Mouse (Mus musculus): ENCODE data around the gene Mlf1. TPM values are rescaled to one million over a fixed set of nuclear protein-coding genes. Genes with fewer than 3 reads are reported as not detected.

Gene Mlf1
- 44.7 and 51.8 TPM in 2 replicates for polyA plus RNA-seq (2015; fragmentation: Nextera tagmentation; extraction: Ambion mirVana)

DNA sequence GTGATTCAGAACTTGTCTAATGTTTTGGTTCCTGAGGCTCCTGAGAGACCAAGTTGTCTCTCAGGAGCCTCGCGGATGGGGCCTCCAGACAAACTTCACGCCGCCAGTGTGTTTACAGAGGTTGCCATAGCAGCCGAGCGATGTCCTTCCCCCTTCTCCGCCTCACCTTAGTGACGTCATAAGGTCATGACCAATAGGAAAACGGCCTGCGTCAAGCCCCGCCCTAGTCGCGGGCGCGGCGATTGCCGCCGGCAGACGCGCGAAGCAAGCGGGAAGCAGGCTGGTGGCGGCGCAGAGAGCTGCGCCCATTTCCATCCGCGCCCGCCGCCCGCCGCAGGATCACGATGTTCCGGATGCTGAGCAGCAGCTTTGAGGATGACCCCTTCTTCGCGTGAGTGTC lies at the start of gene Mlf1:
Gene Mlf1, plus strand, starts transcription at position 226 of the 400 bp plus-strand sequence.
- H3K9ac ChIP-seq (ENCODE audit: low read length): peak within 1 kb of the TSS; percentile 53
- H3K4me2 ChIP-seq (ENCODE audit: low read depth, low read length): peak within 1 kb of the TSS; percentile 74
- H3K36me3 ChIP-seq (ENCODE audit: control insufficient read depth, insufficient read depth, low read length): no peaks in the 10 kb centered on the region
- 0% methylated on average over 35 of the region's 35 CpGs for WGBS
- no peaks in the 10 kb centered on the region for H3K4me1 ChIP-seq (replicated peaks; ENCODE audit: control insufficient read depth, insufficient read depth, low read length)
- ATAC-seq (ENCODE audit: low read depth): peak; percentile 99
- no peaks in the 10 kb centered on the region for H3K9me3 ChIP-seq (ENCODE audit: control insufficient read depth, low read length)
- H3K4me3 ChIP-seq (ENCODE audit: low read length): peak within 1 kb of the TSS; percentile 56
- peaks cover 6% of the 10 kb centered on the region for H3K27me3 ChIP-seq (ENCODE audit: control insufficient read depth, insufficient read depth, low read depth, low read length)
- H3K27ac ChIP-seq (ENCODE audit: low read length): no peak within 1 kb of the TSS

DNA sequence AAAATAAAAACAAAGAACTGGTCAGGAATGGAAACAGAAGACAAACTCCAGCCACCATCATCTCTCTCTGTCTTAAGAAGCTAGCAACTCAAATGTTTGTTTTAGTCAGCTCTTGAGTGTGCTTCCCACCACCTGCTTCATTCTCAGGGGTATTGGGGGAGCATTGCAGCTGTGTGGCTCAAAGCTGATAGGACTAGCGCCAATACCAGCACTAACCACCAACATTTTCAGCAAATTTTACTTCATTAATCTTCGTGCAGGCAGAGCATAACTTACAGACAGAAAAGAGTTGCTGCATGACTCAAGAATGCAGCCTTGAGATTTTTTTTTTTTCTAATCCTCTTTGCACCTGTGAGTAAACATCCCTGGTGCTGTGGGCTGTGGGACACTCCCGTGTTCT lies 34.3 kb upstream of the Mlf1 start:
- Histone ChIP-seq H3K4me3 (ENCODE audit: low read length) (no peak overlapping the region), H3K9me3 (ENCODE audit: control insufficient read depth, low read length) (no peaks in the 10 kb centered on the region), H3K4me1 (replicated peaks; ENCODE audit: control insufficient read depth, insufficient read depth, low read length) (no peaks in the 10 kb centered on the region), H3K9ac (ENCODE audit: low read length) (no peak overlapping the region), H3K36me3 (ENCODE audit: control insufficient read depth, insufficient read depth, low read length) (no peaks in the 10 kb centered on the region), H3K4me2 (ENCODE audit: low read depth, low read length) (no peak overlapping the region), H3K27ac (ENCODE audit: low read length) (no peak overlapping the region), H3K27me3 (ENCODE audit: control insufficient read depth, insufficient read depth, low read depth, low read length) (no peaks in the 10 kb centered on the region)
- no peak for ATAC-seq (ENCODE audit: low read depth)
- WGBS: 34% methylated on average over 3 of the region's 3 CpGs

DNA sequence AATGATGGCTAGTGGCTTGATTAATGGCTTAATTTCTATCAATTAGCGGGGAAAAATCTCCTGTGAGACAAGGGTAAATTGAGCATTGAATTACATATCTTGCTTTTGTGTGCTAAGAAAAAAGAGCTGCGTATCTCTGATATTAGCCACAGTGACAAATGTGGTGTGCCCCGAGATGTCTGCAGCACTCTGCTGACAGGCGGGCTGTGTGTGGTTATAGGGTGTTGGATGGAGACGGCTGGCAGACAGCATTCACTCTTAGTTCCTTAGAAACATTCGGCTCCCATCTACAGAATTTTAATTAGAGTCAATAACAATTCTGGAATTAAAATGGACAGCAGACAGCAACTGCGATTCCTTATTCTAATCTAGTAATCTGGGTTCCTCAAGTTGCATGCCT lies 33.0 kb upstream of the Mlf1 start:
- no peak overlapping the region for H3K4me2 ChIP-seq (ENCODE audit: low read depth, low read length)
- H3K4me1 ChIP-seq (replicated peaks; ENCODE audit: control insufficient read depth, insufficient read depth, low read length): no peaks in the 10 kb centered on the region
- H3K9me3 ChIP-seq (ENCODE audit: control insufficient read depth, low read length): no peaks in the 10 kb centered on the region
- H3K9ac ChIP-seq (ENCODE audit: low read length): no peak overlapping the region
- no peaks in the 10 kb centered on the region for H3K27me3 ChIP-seq (ENCODE audit: control insufficient read depth, insufficient read depth, low read depth, low read length)
- no peaks in the 10 kb centered on the region for H3K36me3 ChIP-seq (ENCODE audit: control insufficient read depth, insufficient read depth, low read length)
- ATAC-seq (ENCODE audit: low read depth): no peak
- 66% methylated on average over 7 of the region's 7 CpGs for WGBS
- H3K4me3 ChIP-seq (ENCODE audit: low read length): no peak overlapping the region
- H3K27ac ChIP-seq (ENCODE audit: low read length): no peak overlapping the region

DNA sequence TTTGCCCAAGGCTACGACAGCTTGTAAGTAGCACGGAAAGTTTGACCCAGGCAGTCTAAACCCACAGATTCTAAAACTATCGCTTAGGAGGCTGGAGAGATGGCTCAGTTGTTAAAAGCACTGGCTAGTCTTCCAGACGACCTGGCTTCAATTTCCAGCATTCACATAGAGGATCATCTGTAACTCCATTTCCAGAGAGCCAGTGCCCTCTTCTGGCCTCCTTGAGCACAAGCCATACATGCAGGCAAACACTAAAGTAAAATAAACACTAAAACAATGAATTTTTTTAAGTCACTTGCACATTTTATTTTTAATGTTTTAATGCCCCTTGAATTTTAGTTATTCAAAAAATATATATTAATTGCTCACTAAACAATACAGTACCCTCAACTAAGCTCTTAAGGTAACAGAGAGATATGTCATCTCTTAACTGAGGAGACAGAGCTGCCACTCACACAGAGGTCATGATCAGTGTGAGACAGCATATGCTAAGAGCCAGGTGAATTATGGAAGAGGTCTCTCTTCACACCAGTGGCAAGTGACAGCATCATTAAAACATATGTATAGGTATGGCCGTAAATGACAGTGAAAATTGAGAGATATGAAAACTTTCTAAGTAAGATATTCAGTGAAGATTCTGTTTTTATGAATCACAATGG lies 30.8 kb upstream of the Mlf1 start:
- Histone ChIP-seq H3K9ac (ENCODE audit: low read length) (no peak overlapping the region), H3K4me3 (ENCODE audit: low read length) (no peak overlapping the region), H3K9me3 (ENCODE audit: control insufficient read depth, low read length) (no peaks in the 10 kb centered on the region), H3K27me3 (ENCODE audit: control insufficient read depth, insufficient read depth, low read depth, low read length) (no peaks in the 10 kb centered on the region), H3K4me1 (replicated peaks; ENCODE audit: control insufficient read depth, insufficient read depth, low read length) (no peaks in the 10 kb centered on the region), H3K36me3 (ENCODE audit: control insufficient read depth, insufficient read depth, low read length) (no peaks in the 10 kb centered on the region), H3K27ac (ENCODE audit: low read length) (no peak overlapping the region), H3K4me2 (ENCODE audit: low read depth, low read length) (no peak overlapping the region)
- 57% methylated on average over 5 of the region's 5 CpGs for WGBS
- no peak for ATAC-seq (ENCODE audit: low read depth)

DNA sequence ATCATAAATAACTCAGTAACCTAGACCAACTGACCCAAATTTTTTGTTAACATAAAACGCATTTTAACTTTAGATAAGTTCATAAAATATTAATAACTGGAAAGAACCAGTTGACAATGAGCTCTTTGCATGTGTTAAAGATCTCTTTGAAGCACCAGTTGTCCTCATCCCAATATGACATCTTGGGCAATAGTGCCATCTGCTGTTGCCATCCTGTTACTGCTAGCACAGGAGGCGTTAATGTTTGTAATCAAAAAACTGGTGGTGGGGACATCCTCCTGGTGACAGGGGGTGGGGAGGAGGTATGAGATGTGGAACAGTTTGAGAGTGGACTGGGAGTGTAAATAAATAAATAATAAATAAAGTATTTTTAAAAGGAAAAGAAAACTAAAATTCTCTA lies 29.3 kb upstream of the Mlf1 start:
- H3K4me2 ChIP-seq (ENCODE audit: low read depth, low read length): no peak overlapping the region
- no peak overlapping the region for H3K27ac ChIP-seq (ENCODE audit: low read length)
- no peak overlapping the region for H3K4me3 ChIP-seq (ENCODE audit: low read length)
- no peaks in the 10 kb centered on the region for H3K4me1 ChIP-seq (replicated peaks; ENCODE audit: control insufficient read depth, insufficient read depth, low read length)
- H3K27me3 ChIP-seq (ENCODE audit: control insufficient read depth, insufficient read depth, low read depth, low read length): no peaks in the 10 kb centered on the region
- WGBS: 4% methylated on average over 2 of the region's 2 CpGs
- H3K9ac ChIP-seq (ENCODE audit: low read length): no peak overlapping the region
- no peaks in the 10 kb centered on the region for H3K9me3 ChIP-seq (ENCODE audit: control insufficient read depth, low read length)
- ATAC-seq (ENCODE audit: low read depth): no peak
- H3K36me3 ChIP-seq (ENCODE audit: control insufficient read depth, insufficient read depth, low read length): no peaks in the 10 kb centered on the region

DNA sequence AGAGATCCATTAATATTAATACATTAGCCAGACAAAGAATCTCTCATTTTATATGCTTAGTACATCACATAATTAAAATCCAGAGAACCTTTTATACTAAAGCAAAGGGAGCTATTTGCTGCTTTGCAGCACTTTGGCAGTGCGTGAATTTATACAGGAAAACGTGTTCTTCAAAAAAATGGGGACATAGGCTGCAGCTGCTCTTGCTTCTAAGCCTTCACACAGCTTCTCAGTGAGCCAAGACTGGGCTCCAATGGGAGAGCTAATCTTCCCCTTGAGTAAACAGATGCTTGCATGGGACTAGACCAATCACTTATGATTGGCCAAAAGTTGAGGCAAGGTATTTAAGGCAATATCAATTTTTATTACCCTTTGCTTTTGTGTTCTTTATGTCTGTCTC lies 27.2 kb upstream of the Mlf1 start:
- Histone ChIP-seq H3K9me3 (ENCODE audit: control insufficient read depth, low read length) (no peaks in the 10 kb centered on the region), H3K4me1 (replicated peaks; ENCODE audit: control insufficient read depth, insufficient read depth, low read length) (no peaks in the 10 kb centered on the region), H3K4me2 (ENCODE audit: low read depth, low read length) (no peak overlapping the region), H3K4me3 (ENCODE audit: low read length) (no peak overlapping the region), H3K9ac (ENCODE audit: low read length) (no peak overlapping the region), H3K27me3 (ENCODE audit: control insufficient read depth, insufficient read depth, low read depth, low read length) (no peaks in the 10 kb centered on the region), H3K36me3 (ENCODE audit: control insufficient read depth, insufficient read depth, low read length) (no peaks in the 10 kb centered on the region), H3K27ac (ENCODE audit: low read length) (no peak overlapping the region)
- WGBS: 68% methylated on average over 2 of the region's 2 CpGs
- ATAC-seq (ENCODE audit: low read depth): no peak

DNA sequence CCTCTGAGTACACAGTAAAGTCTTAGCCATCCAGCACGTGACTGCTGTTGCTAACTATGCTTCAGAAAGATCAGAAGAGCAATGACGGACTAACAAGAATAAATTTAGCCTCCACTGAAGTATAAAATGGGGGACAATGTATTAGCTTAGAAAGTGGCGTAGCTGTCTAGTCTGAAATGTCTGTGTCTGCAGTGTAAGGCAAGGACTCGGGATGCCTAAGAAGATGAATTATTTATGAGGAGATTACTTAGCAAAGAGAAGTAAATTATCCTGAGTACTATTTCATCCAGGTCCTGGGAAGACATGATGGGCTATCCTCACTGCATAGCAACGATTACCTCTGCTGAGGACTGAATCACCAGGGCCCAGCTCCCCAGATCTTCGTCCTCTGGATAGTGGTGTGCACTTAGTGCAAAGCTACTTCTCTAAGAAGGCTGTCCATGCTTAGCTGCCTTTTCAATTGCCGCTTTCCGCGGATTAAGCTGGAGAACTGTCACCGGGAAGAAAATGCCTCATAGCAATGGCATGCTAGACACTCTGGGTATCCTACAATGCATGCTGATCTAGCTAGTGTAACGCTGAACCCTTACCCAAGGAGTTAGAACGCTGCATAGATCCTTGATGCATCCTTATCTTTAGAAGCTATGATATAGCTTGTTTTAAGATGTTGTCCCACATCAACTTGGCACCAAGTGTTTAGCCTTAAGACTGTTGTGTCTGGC lies 22.3 kb upstream of the Mlf1 start:
- WGBS: 76% methylated on average over 12 of the region's 12 CpGs
- no peaks in the 10 kb centered on the region for H3K9me3 ChIP-seq (ENCODE audit: control insufficient read depth, low read length)

DNA sequence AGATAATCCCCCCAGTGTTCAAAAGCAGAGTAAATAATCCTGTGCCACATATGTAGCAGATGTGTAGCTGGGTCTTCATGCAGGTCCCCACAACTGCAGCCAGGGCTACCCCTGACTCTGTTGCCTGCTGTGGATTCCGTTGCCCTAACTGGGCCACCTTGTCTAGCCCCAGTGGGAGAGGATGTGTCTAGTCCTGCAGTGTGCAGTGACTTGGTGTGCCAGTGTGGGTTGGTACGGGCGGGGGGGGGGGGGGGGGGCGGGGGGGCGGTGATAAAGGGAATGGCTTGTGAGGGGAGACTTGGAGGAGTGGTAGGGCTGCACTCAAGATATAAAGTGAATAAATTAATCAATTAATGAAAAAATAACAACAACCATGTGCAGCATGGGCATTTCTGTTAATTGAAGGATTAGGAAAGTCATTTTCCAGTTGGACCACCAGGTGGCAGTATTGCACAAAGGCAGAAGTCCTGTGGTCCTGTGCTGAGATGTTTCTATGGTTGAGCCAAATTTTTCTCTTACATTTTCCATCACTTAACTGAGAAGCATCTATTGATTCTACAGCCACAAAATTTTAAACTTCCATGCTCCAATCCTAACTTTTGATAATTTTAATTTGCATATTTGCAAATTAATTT lies 21.7 kb upstream of the Mlf1 start:
- H3K9ac ChIP-seq (ENCODE audit: low read length): no peak overlapping the region
- H3K9me3 ChIP-seq (ENCODE audit: control insufficient read depth, low read length): no peaks in the 10 kb centered on the region
- H3K27ac ChIP-seq (ENCODE audit: low read length): no peak overlapping the region
- no peak for ATAC-seq (ENCODE audit: low read depth)
- no peaks in the 10 kb centered on the region for H3K27me3 ChIP-seq (ENCODE audit: control insufficient read depth, insufficient read depth, low read depth, low read length)
- 29% methylated on average over 2 of the region's 5 CpGs for WGBS
- no peaks in the 10 kb centered on the region for H3K36me3 ChIP-seq (ENCODE audit: control insufficient read depth, insufficient read depth, low read length)
- H3K4me3 ChIP-seq (ENCODE audit: low read length): no peak overlapping the region
- no peak overlapping the region for H3K4me2 ChIP-seq (ENCODE audit: low read depth, low read length)
- no peaks in the 10 kb centered on the region for H3K4me1 ChIP-seq (replicated peaks; ENCODE audit: control insufficient read depth, insufficient read depth, low read length)

More for the DNA sequence above, 22.3 kb upstream of the Mlf1 start:
- ATAC-seq (ENCODE audit: low read depth): no peak
- H3K4me2 ChIP-seq (ENCODE audit: low read depth, low read length): no peak overlapping the region
- no peak overlapping the region for H3K4me3 ChIP-seq (ENCODE audit: low read length)
- no peaks in the 10 kb centered on the region for H3K36me3 ChIP-seq (ENCODE audit: control insufficient read depth, insufficient read depth, low read length)
- H3K27ac ChIP-seq (ENCODE audit: low read length): no peak overlapping the region
- H3K9ac ChIP-seq (ENCODE audit: low read length): no peak overlapping the region
- no peaks in the 10 kb centered on the region for H3K27me3 ChIP-seq (ENCODE audit: control insufficient read depth, insufficient read depth, low read depth, low read length)
- no peaks in the 10 kb centered on the region for H3K4me1 ChIP-seq (replicated peaks; ENCODE audit: control insufficient read depth, insufficient read depth, low read length)

DNA sequence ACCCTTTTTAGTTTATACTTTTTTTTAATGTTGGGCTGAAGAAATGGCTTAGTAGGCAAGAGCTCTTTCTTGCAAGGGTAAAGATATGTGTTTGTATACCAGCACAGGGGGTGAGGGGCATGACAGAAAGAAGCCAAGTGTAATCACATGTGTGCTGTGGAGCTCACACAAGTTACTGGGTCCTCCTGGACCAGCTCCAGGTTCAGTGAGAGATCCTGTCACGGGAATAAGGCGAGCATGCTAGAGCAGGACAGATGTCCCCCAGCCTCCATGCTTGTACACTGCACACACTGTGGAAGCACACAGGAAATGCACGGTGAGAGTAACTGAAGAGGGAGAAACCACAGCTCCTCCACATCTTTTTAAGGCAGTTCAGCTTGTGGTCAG lies 21.1 kb upstream of the Mlf1 start:
- H3K9me3 ChIP-seq (ENCODE audit: control insufficient read depth, low read length): no peaks in the 10 kb centered on the region
- H3K9ac ChIP-seq (ENCODE audit: low read length): no peak overlapping the region
- no peak overlapping the region for H3K27ac ChIP-seq (ENCODE audit: low read length)
- 79% methylated on average over 3 of the region's 3 CpGs for WGBS
- H3K4me1 ChIP-seq (replicated peaks; ENCODE audit: control insufficient read depth, insufficient read depth, low read length): no peaks in the 10 kb centered on the region
- H3K4me2 ChIP-seq (ENCODE audit: low read depth, low read length): no peak overlapping the region
- no peaks in the 10 kb centered on the region for H3K27me3 ChIP-seq (ENCODE audit: control insufficient read depth, insufficient read depth, low read depth, low read length)
- H3K36me3 ChIP-seq (ENCODE audit: control insufficient read depth, insufficient read depth, low read length): no peaks in the 10 kb centered on the region
- 0 out of 2 replicates have a peak, but pooled peaks have one; percentile 10 for ATAC-seq (ENCODE audit: low read depth)
- H3K4me3 ChIP-seq (ENCODE audit: low read length): no peak overlapping the region
